Mouse (Mus musculus): ENCODE measurements around the gene Tgm7. TPM values are rescaled to one million over a fixed set of nuclear protein-coding genes. Genes with fewer than 3 reads are reported as not detected.

The Tgm7 gene
- polyA plus RNA-seq, 1 experiment from 2014 or later: not detected

DNA sequence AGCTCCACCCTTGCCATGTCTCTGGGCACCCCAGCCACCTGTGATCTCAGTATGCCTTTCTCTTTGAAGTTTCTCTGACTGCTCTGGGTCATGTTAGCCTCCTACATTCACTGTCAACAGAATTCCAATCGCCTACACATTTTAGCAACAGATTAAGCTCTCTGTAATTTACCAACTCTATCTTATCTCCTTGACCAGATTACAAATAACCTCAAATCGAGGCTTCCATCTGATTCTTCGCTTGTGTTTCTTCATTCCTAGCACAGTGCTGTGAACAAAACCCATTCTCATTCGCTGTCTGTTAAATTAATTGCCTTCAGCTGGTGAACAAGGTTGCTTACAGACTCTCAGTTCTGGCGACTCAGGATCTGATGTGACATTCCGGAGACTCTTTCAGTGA, 51.6 kb downstream of the Tgm7 start:
- no peak overlapping the region for H3K9ac ChIP-seq (ENCODE audit: low read length)
- no peaks in the 10 kb centered on the region for H3K27me3 ChIP-seq (ENCODE audit: control insufficient read depth, insufficient read depth, low read length)
- no peaks in the 10 kb centered on the region for H3K4me1 ChIP-seq (replicated peaks; ENCODE audit: control insufficient read depth, insufficient read depth, low read length)
- H3K27ac ChIP-seq (ENCODE audit: low read depth, low read length): no peak overlapping the region
- DNase-seq (ENCODE audit: low spot score) (no peak), ATAC-seq (replicated peaks; ENCODE audit: low FRiP score) (no peak)
- no peak overlapping the region for H3K4me3 ChIP-seq (ENCODE audit: low read depth, low read length)
- H3K36me3 ChIP-seq (ENCODE audit: control insufficient read depth, insufficient read depth, low read length): no peaks in the 10 kb centered on the region
- no peak overlapping the region for H3K4me2 ChIP-seq (ENCODE audit: low read depth, low read length, severe bottlenecking)
- H3K9me3 ChIP-seq (ENCODE audit: control insufficient read depth, low read length): no peaks in the 10 kb centered on the region
- 77% methylated on average over 6 of the region's 6 CpGs for WGBS

DNA sequence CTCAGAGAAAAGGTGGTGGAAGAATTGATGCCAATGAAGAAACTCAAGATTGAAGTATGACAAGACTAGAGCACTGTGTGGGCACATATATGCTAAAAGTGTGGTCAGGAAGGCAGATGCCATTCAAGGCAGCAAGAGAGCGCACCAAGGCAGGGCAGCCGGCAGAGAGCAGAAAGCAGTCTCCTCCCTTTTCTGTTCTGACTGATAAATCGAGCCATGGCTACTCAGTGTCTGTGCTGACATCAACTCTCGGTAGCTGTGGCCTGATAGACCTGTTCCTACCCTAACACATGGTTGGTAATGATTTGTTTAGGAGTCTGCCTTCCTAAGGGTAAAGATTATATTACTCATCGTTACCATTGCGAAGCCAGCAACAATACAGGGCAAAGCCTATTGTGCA, 53.7 kb downstream of the Tgm7 start:
- H3K27me3 ChIP-seq (ENCODE audit: control insufficient read depth, insufficient read depth, low read length): no peaks in the 10 kb centered on the region
- ATAC-seq (replicated peaks; ENCODE audit: low FRiP score): no peak
- no peak overlapping the region for H3K27ac ChIP-seq (ENCODE audit: low read depth, low read length)
- no peaks in the 10 kb centered on the region for H3K9me3 ChIP-seq (ENCODE audit: control insufficient read depth, low read length)
- no peak for DNase-seq (ENCODE audit: low spot score)
- no peaks in the 10 kb centered on the region for H3K4me1 ChIP-seq (replicated peaks; ENCODE audit: control insufficient read depth, insufficient read depth, low read length)
- no peaks in the 10 kb centered on the region for H3K36me3 ChIP-seq (ENCODE audit: control insufficient read depth, insufficient read depth, low read length)
- no peak overlapping the region for H3K4me3 ChIP-seq (ENCODE audit: low read depth, low read length)
- WGBS: 84% methylated on average over 6 of the region's 6 CpGs
- no peak overlapping the region for H3K9ac ChIP-seq (ENCODE audit: low read length)
- H3K4me2 ChIP-seq (ENCODE audit: low read depth, low read length, severe bottlenecking): no peak overlapping the region

DNA sequence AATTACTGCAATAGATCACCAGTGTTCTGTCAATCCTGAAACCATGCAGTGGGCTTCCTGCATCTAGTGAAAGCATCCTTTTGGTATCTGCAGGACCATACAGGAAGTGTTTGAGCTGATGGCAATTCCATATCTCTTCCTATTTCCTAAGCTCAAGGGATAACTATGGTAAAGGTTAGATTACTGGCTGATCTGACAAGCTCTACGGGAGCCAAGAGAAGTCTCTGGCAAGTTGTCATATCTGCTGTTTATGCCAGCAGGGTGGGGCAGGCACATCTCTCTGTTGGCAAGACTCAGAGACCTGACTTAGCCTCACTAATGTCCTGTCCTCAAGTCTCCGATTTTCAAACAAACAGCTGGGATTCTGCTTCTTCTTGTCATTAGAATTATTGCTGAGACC, 55.5 kb downstream of the Tgm7 start:
- ATAC-seq (replicated peaks; ENCODE audit: low FRiP score) (no peak), DNase-seq (ENCODE audit: low spot score) (no peak)
- no peaks in the 10 kb centered on the region for H3K9me3 ChIP-seq (ENCODE audit: control insufficient read depth, low read length)
- 78% methylated on average over 2 of the region's 2 CpGs for WGBS
- no peak overlapping the region for H3K27ac ChIP-seq (ENCODE audit: low read depth, low read length)
- H3K9ac ChIP-seq (ENCODE audit: low read length): no peak overlapping the region
- H3K27me3 ChIP-seq (ENCODE audit: control insufficient read depth, insufficient read depth, low read length): no peaks in the 10 kb centered on the region
- no peak overlapping the region for H3K4me2 ChIP-seq (ENCODE audit: low read depth, low read length, severe bottlenecking)
- no peak overlapping the region for H3K4me3 ChIP-seq (ENCODE audit: low read depth, low read length)
- no peaks in the 10 kb centered on the region for H3K4me1 ChIP-seq (replicated peaks; ENCODE audit: control insufficient read depth, insufficient read depth, low read length)
- no peaks in the 10 kb centered on the region for H3K36me3 ChIP-seq (ENCODE audit: control insufficient read depth, insufficient read depth, low read length)

DNA sequence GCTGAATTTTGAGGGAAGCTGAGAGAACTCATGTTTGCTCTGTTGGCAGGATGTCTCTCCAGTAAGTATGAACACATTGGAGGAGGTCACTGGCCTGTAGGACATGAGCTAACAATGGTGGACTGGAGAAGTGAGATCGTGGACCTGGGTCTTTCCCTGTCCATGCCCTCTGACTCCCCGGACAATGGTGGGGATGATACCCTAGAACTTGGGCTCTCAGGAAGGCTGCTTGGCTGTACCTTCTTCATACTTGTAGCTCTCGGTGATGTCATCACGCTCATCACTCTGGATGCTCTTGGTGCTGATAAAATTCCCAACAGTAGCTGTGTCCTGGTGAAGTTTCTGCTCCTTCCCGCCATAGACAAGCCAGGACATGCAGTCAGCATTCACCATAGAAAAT, 57.4 kb downstream of the Tgm7 start:
- no peaks in the 10 kb centered on the region for H3K9me3 ChIP-seq (ENCODE audit: control insufficient read depth, low read length)
- H3K9ac ChIP-seq (ENCODE audit: low read length): no peak overlapping the region
- 87% methylated on average over 5 of the region's 5 CpGs for WGBS
- H3K4me3 ChIP-seq (ENCODE audit: low read depth, low read length): no peak overlapping the region
- H3K27ac ChIP-seq (ENCODE audit: low read depth, low read length): no peak overlapping the region
- DNase-seq (ENCODE audit: low spot score): no peak
- no peaks in the 10 kb centered on the region for H3K36me3 ChIP-seq (ENCODE audit: control insufficient read depth, insufficient read depth, low read length)
- H3K4me1 ChIP-seq (replicated peaks; ENCODE audit: control insufficient read depth, insufficient read depth, low read length): no peaks in the 10 kb centered on the region
- no peak overlapping the region for H3K4me2 ChIP-seq (ENCODE audit: low read depth, low read length, severe bottlenecking)
- H3K27me3 ChIP-seq (ENCODE audit: control insufficient read depth, insufficient read depth, low read length): no peaks in the 10 kb centered on the region
- ATAC-seq (replicated peaks; ENCODE audit: low FRiP score): no peak

DNA sequence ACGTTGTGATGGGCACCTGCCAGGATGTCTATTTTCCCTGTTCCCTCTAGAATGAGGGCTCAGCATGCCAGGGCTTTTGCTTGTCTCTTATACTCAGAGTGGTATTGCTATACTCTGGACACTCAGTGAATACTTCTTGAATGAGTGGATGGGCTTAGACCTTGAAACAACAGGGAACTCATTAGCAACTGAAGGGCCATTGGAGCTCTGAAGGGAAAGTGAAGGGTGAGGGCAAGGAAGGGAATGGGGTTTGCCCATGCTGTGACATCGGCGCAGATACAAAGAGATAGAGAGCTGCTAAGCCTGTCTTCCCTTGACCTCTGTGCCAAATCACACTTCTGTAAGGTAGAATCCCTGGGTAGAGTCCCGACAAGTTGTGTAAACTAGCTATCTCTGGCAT, 63.9 kb downstream of the Tgm7 start:
- DNase-seq (ENCODE audit: low spot score) (no peak), ATAC-seq (replicated peaks; ENCODE audit: low FRiP score) (no peak)
- no peaks in the 10 kb centered on the region for H3K36me3 ChIP-seq (ENCODE audit: control insufficient read depth, insufficient read depth, low read length)
- no peaks in the 10 kb centered on the region for H3K27me3 ChIP-seq (ENCODE audit: control insufficient read depth, insufficient read depth, low read length)
- H3K4me2 ChIP-seq (ENCODE audit: low read depth, low read length, severe bottlenecking): no peak overlapping the region
- no peak overlapping the region for H3K4me3 ChIP-seq (ENCODE audit: low read depth, low read length)
- no peaks in the 10 kb centered on the region for H3K4me1 ChIP-seq (replicated peaks; ENCODE audit: control insufficient read depth, insufficient read depth, low read length)
- H3K27ac ChIP-seq (ENCODE audit: low read depth, low read length): no peak overlapping the region
- WGBS: 75% methylated on average over 4 of the region's 4 CpGs
- no peak overlapping the region for H3K9ac ChIP-seq (ENCODE audit: low read length)
- no peaks in the 10 kb centered on the region for H3K9me3 ChIP-seq (ENCODE audit: control insufficient read depth, low read length)

Other genes starting within 250 kb of the Tgm7 start
- gene Ubr1, start 139.1 kb downstream of the Tgm7 start, polyA plus RNA-seq (2014; fragmentation: Nextera tagmentation; extraction: Ambion mirVana): 25.1 TPM in 2 replicates
- 3.4 and 4.9 TPM in 2 replicates for gene Tmem62, start 132.8 kb downstream of the Tgm7 start, polyA plus RNA-seq (2014; fragmentation: Nextera tagmentation; extraction: Ambion mirVana)
- 37.0 and 43.3 TPM in 2 replicates for gene Ccndbp1, start 101.4 kb downstream of the Tgm7 start, polyA plus RNA-seq (2014; fragmentation: Nextera tagmentation; extraction: Ambion mirVana)
- gene Epb42, start 72.7 kb downstream of the Tgm7 start, polyA plus RNA-seq (2014; fragmentation: Nextera tagmentation; extraction: Ambion mirVana): 7.6 and 8.4 TPM in 2 replicates
- gene Tgm5, start 24.0 kb downstream of the Tgm7 start, polyA plus RNA-seq (2014; fragmentation: Nextera tagmentation; extraction: Ambion mirVana): not detected in 2 replicates
- 28.7 and 33.2 TPM in 2 replicates for gene Adal, start 30.6 kb upstream of the Tgm7 start, polyA plus RNA-seq (2014; fragmentation: Nextera tagmentation; extraction: Ambion mirVana)
- gene Lcmt2, start 30.9 kb upstream of the Tgm7 start, polyA plus RNA-seq (2014; fragmentation: Nextera tagmentation; extraction: Ambion mirVana): 20.2 and 23.3 TPM in 2 replicates
- gene Tubgcp4, start 60.9 kb upstream of the Tgm7 start, polyA plus RNA-seq (2014; fragmentation: Nextera tagmentation; extraction: Ambion mirVana): 84.5 and 84.8 TPM in 2 replicates
- 15.4 and 15.6 TPM in 2 replicates for gene Zscan29, start 61.3 kb upstream of the Tgm7 start, polyA plus RNA-seq (2014; fragmentation: Nextera tagmentation; extraction: Ambion mirVana)
- 152 and 169 TPM in 2 replicates for gene Trp53bp1, start 161.6 kb upstream of the Tgm7 start, polyA plus RNA-seq (2014; fragmentation: Nextera tagmentation; extraction: Ambion mirVana)
- 16.2 and 18.1 TPM in 2 replicates for gene Map1a, start 179.8 kb upstream of the Tgm7 start, polyA plus RNA-seq (2014; fragmentation: Nextera tagmentation; extraction: Ambion mirVana)
- 10.7 and 11.7 TPM in 2 replicates for gene Ppip5k1, start 245.6 kb upstream of the Tgm7 start, polyA plus RNA-seq (2014; fragmentation: Nextera tagmentation; extraction: Ambion mirVana)
- 3.0 and 3.6 TPM in 2 replicates for gene Ckmt1, start 247.9 kb upstream of the Tgm7 start, polyA plus RNA-seq (2014; fragmentation: Nextera tagmentation; extraction: Ambion mirVana)

Measured in forebrain, embryonic 11.5 days (tissue).